Mouse (Mus musculus): ENCODE results near the gene Stap2.

DNA sequence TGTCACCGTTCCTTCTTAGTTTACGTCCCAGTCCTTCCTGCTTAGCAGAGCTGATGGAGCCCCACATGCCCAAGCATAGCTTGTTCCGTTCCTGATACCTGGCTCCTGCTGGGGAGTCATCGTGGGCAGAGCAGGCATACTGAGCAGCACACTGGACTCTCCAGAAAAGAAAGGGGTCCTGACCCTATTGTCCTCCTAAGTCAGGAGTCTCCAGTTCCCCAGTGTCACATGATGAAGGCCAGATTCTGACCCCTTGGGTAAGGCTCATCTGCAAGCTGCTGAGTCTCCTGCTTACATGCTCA, 17.6 kb upstream of the Stap2 start:
- no peak for TF ChIP-seq POLR2A (IDR thresholded peaks at IDR 0.05; ENCODE audit: borderline replicate concordance, control insufficient read depth, low read depth, low read length)
- no peak for TF ChIP-seq CTCF (IDR thresholded peaks at IDR 0.05; ENCODE audit: control insufficient read depth, insufficient read depth, low read length)
